Mouse (Mus musculus): ENCODE measurements around the gene Odf2. TPM values are rescaled to one million over a fixed set of nuclear protein-coding genes. Genes with fewer than 3 reads are reported as not detected.
"Not testable (repeated sequence)": the region's sequence is repeated elsewhere in the genome, so short reads cannot be mapped to it uniquely, and the experiment has no call there.

Odf2 gene
- polyA plus RNA-seq, 1 experiment from 2014 or later: 39.5 TPM

GRCm38 (mm10) chr2:29872581-29873295 is 16.3 kb upstream of the Odf2 start:
- ATAC-seq (ENCODE audit: low read depth): no peak
- DNase-seq: no peak
- Histone ChIP-seq H3K27me3 (no peaks in the 10 kb centered on the region), H3K9me3 (replicated peaks) (no peaks in the 10 kb centered on the region), H3K4me2 (0 out of 2 replicates have a peak overlapping the region, but pooled peaks have one; percentile 89), H3K36me3 (peaks cover 61% of the 10 kb centered on the region), H3K27ac (peak overlapping the region; percentile 63), H3K4me1 (replicated peaks) (peaks cover 49% of the 10 kb centered on the region), H3K4me3 (replicated peaks) (no peak overlapping the region), H3K9ac (peak overlapping the region; percentile 47; the same call in 1 of the 2 replicates)
- 89% methylated on average over 10 of the region's 10 CpGs for WGBS (ENCODE audit: insufficient replicate concordance)

GRCm38 (mm10) chr2:29873801-29874200 is 15.2 kb upstream of the Odf2 start:
- H3K9ac ChIP-seq: no peak overlapping the region
- DNase-seq: no peak
- ATAC-seq (ENCODE audit: low read depth): no peak
- WGBS (ENCODE audit: insufficient replicate concordance): 88% methylated on average over 4 of the region's 4 CpGs
- H3K4me3 ChIP-seq (replicated peaks): no peak overlapping the region
- no peaks in the 10 kb centered on the region for H3K9me3 ChIP-seq (replicated peaks)
- H3K36me3 ChIP-seq: peaks cover 70% of the 10 kb centered on the region
- H3K4me1 ChIP-seq (replicated peaks): peaks cover 42% of the 10 kb centered on the region
- no peaks in the 10 kb centered on the region for H3K27me3 ChIP-seq
- no peak overlapping the region for H3K27ac ChIP-seq
- no peak overlapping the region for H3K4me2 ChIP-seq

- Histone ChIP-seq H3K27ac (no peak overlapping the region), H3K4me2 (no peak overlapping the region), H3K4me1 (replicated peaks) (peaks cover 6% of the 10 kb centered on the region), H3K9ac (no peak overlapping the region), H3K36me3 (peaks cover 79% of the 10 kb centered on the region), H3K9me3 (replicated peaks) (no peaks in the 10 kb centered on the region; the same call in 1 of the 2 replicates), H3K4me3 (replicated peaks) (no peak overlapping the region), H3K27me3 (no peaks in the 10 kb centered on the region)
- DNase-seq (no peak), ATAC-seq (ENCODE audit: low read depth) (no peak)
- WGBS (ENCODE audit: insufficient replicate concordance): 89% methylated on average over 4 of the region's 4 CpGs
Observed at GRCm38 (mm10) chr2:29878061-29878460, 11.0 kb upstream of the Odf2 start.

GRCm38 (mm10) chr2:29879191-29879590 is 9.8 kb upstream of the Odf2 start:
- no peaks in the 10 kb centered on the region for H3K27me3 ChIP-seq
- no peaks in the 10 kb centered on the region; the same call in 1 of the 2 replicates for H3K9me3 ChIP-seq (replicated peaks)
- DNase-seq (no peak), ATAC-seq (ENCODE audit: low read depth) (no peak)
- no peak overlapping the region for H3K27ac ChIP-seq
- peaks cover 67% of the 10 kb centered on the region for H3K36me3 ChIP-seq
- H3K9ac ChIP-seq: no peak overlapping the region
- H3K4me2 ChIP-seq: no peak overlapping the region
- WGBS (ENCODE audit: insufficient replicate concordance): 72% methylated on average over 8 of the region's 8 CpGs
- H3K4me3 ChIP-seq (replicated peaks): no peak overlapping the region
- H3K4me1 ChIP-seq (replicated peaks): peaks cover under 1% of the 10 kb centered on the region; the same call in 1 of the 2 replicates

GRCm38 (mm10) chr2:29879964-29880830 is 8.8 kb upstream of the Odf2 start:
- DNase-seq (no peak), ATAC-seq (ENCODE audit: low read depth) (no peak)
- H3K9me3 ChIP-seq (replicated peaks): no peaks in the 10 kb centered on the region; the same call in 1 of the 2 replicates
- H3K27ac ChIP-seq: no peak overlapping the region
- no peaks in the 10 kb centered on the region; the same call in 1 of the 2 replicates for H3K4me1 ChIP-seq (replicated peaks)
- no peaks in the 10 kb centered on the region for H3K27me3 ChIP-seq
- H3K9ac ChIP-seq: no peak overlapping the region
- no peak overlapping the region for H3K4me2 ChIP-seq
- WGBS (ENCODE audit: insufficient replicate concordance): 77% methylated on average over 17 of the region's 17 CpGs
- peaks cover 57% of the 10 kb centered on the region for H3K36me3 ChIP-seq
- no peak overlapping the region for H3K4me3 ChIP-seq (replicated peaks)

- H3K27me3 ChIP-seq; ATAC-seq (ENCODE audit: low read depth); H3K4me3 ChIP-seq (replicated peaks); DNase-seq; H3K9me3 ChIP-seq (replicated peaks); H3K4me2 ChIP-seq; H3K27ac ChIP-seq; H3K9ac ChIP-seq: not testable (repeated sequence)
- Histone ChIP-seq H3K4me1 (replicated peaks) (peaks cover 21% of the 10 kb centered on the region), H3K36me3 (peaks cover 10% of the 10 kb centered on the region)
- WGBS (ENCODE audit: insufficient replicate concordance): 57% methylated on average over 9 of the region's 9 CpGs
Observed at GRCm38 (mm10) chr2:29886659-29887292, 2.2 kb upstream of the Odf2 start.

- ATAC-seq (ENCODE audit: low read depth): peak; percentile 94
- under 1% methylated on average over 54 of the region's 61 CpGs for WGBS (ENCODE audit: insufficient replicate concordance)
- H3K9me3 ChIP-seq (replicated peaks): no peaks in the 10 kb centered on the region
- DNase-seq: peak; percentile 95
- H3K4me3 ChIP-seq (replicated peaks): peak overlapping the region; percentile 100
- H3K27me3 ChIP-seq: peaks cover 10% of the 10 kb centered on the region
- peak overlapping the region; percentile 96 for H3K9ac ChIP-seq
- peak overlapping the region; percentile 98 for H3K4me2 ChIP-seq
- H3K27ac ChIP-seq: peak overlapping the region; percentile 96
- H3K4me1 ChIP-seq (replicated peaks): peaks cover 27% of the 10 kb centered on the region
- H3K36me3 ChIP-seq: peaks cover 40% of the 10 kb centered on the region
Observed at GRCm38 (mm10) chr2:29889991-29890833, 1.2 kb downstream of the Odf2 start.

GRCm38 (mm10) chr2:29891773-29892172 is 2.8 kb downstream of the Odf2 start:
- DNase-seq (no peak), ATAC-seq (ENCODE audit: low read depth) (no peak)
- peaks cover 27% of the 10 kb centered on the region for H3K4me1 ChIP-seq (replicated peaks)
- H3K9ac ChIP-seq: peak overlapping the region; percentile 96; the same call in 1 of the 2 replicates
- peaks cover 10% of the 10 kb centered on the region for H3K27me3 ChIP-seq
- H3K27ac ChIP-seq: no peak overlapping the region; the same call in 1 of the 2 replicates
- peak overlapping the region; percentile 100; the same call in 1 of the 2 replicates for H3K4me3 ChIP-seq (replicated peaks)
- 91% methylated on average over 6 of the region's 6 CpGs for WGBS (ENCODE audit: insufficient replicate concordance)
- H3K36me3 ChIP-seq: peaks cover 55% of the 10 kb centered on the region
- no peaks in the 10 kb centered on the region for H3K9me3 ChIP-seq (replicated peaks)
- H3K4me2 ChIP-seq: peak overlapping the region; percentile 98

- Histone ChIP-seq H3K4me3 (replicated peaks) (no peak overlapping the region), H3K36me3 (peaks cover 98% of the 10 kb centered on the region), H3K4me2 (no peak overlapping the region), H3K27ac (no peak overlapping the region), H3K9me3 (replicated peaks) (no peaks in the 10 kb centered on the region), H3K9ac (no peak overlapping the region), H3K4me1 (replicated peaks) (peaks cover 13% of the 10 kb centered on the region), H3K27me3 (no peaks in the 10 kb centered on the region)
- DNase-seq: no peak
- no peak for ATAC-seq (ENCODE audit: low read depth)
- 94% methylated on average over 1 of the region's 1 CpGs for WGBS (ENCODE audit: insufficient replicate concordance)
Observed at GRCm38 (mm10) chr2:29896071-29896470, 7.0 kb downstream of the Odf2 start.

- H3K4me1 ChIP-seq (replicated peaks): 0 out of 2 replicates have a peak, but pooled peaks cover 2% of the 10 kb centered on the region
- H3K36me3 ChIP-seq: peaks cover 100% of the 10 kb centered on the region
- H3K27me3 ChIP-seq: no peaks in the 10 kb centered on the region
- H3K4me2 ChIP-seq: no peak overlapping the region
- DNase-seq: no peak
- no peak overlapping the region for H3K4me3 ChIP-seq (replicated peaks)
- H3K9ac ChIP-seq: no peak overlapping the region
- H3K9me3 ChIP-seq (replicated peaks): no peaks in the 10 kb centered on the region
- 85% methylated on average over 2 of the region's 2 CpGs for WGBS (ENCODE audit: insufficient replicate concordance)
- ATAC-seq (ENCODE audit: low read depth): no peak
- H3K27ac ChIP-seq: no peak overlapping the region
Observed at GRCm38 (mm10) chr2:29897366-29897765, 8.3 kb downstream of the Odf2 start.

Measured in liver, embryonic 13.5 days (tissue).